Mouse (Mus musculus) limb, embryonic 13.5 days (tissue): ENCODE data around the gene Ufd1. TPM values are rescaled to one million over a fixed set of nuclear protein-coding genes. Genes with fewer than 3 reads are reported as not detected.
"Not testable (repeated sequence)": the region's sequence is repeated elsewhere in the genome, so short reads cannot be mapped to it uniquely, and the experiment has no call there.

Source experiments
- ATAC-seq: fragments of 200-750 bp; cut with Nextera tagmentation; 2 replicates; pipeline ENCODE4 v1.8.0; 2017; ENCODE audit warnings: low read depth, moderate number of reproducible peaks, moderate TSS enrichment; ENCODE audit not compliant: low FRiP score
- H3K27ac ChIP-seq: fragments of 300-500 bp; sonication (generic); 2 replicates; pipeline ENCODE4 v1.5.1; 2015; ENCODE audit warnings: inconsistent platforms, mild to moderate bottlenecking, moderate library complexity
- H3K27me3 ChIP-seq: fragments of 300-500 bp; sonication (generic); 2 replicates; pipeline ENCODE4 v1.6.1; 2015; ENCODE audit warnings: mild to moderate bottlenecking, inconsistent platforms
- H3K36me3 ChIP-seq: fragments of 300-500 bp; sonication (generic); 2 replicates; pipeline ENCODE4 v1.6.1; 2015; ENCODE audit warnings: inconsistent platforms, mild to moderate bottlenecking, moderate library complexity
- H3K4me1 ChIP-seq: fragments of 300-500 bp; sonication (generic); 2 replicates; pipeline ENCODE4 v1.6.1; 2015; ENCODE audit warnings: inconsistent platforms
- H3K4me2 ChIP-seq: fragments of 300-500 bp; sonication (generic); replicated peaks from 2 replicates; pipeline ENCODE4 v1.6.1; 2015; ENCODE audit warnings: inconsistent platforms, mild to moderate bottlenecking, moderate library complexity
- H3K4me3 ChIP-seq: fragments of 300-500 bp; sonication (generic); 2 replicates; pipeline ENCODE4 v1.5.1; 2015; ENCODE audit warnings: moderate library complexity, mild to moderate bottlenecking, inconsistent platforms
- H3K9ac ChIP-seq: fragments of 300-500 bp; sonication (generic); 2 replicates; pipeline ENCODE4 v1.6.1; 2015; ENCODE audit warnings: mild to moderate bottlenecking, inconsistent platforms
- H3K9me3 ChIP-seq: fragments of 300-500 bp; sonication (generic); 2 replicates; pipeline ENCODE4 v1.6.1; 2016; ENCODE audit warnings: inconsistent platforms
- WGBS: fragments of 180-500 bp; shearing (Covaris S2); methylation state at CpG from one replicate; pipeline ENCODE4 v1.1.7; 2015; 5-methylcytosine and 5-hydroxymethylcytosine counted together
- polyA plus RNA-seq: library from polyadenylated mRNA; unstranded; fragments of >200 nt; fragmentation: Nextera tagmentation; extraction: Ambion mirVana; gene quantifications from 2 replicates; pipeline ENCODE4 v1.2.1, GENCODE M21; 2015

Gene Ufd1
- polyA plus RNA-seq, 1 experiment from 2014 or later, result 117 TPM

DNA sequence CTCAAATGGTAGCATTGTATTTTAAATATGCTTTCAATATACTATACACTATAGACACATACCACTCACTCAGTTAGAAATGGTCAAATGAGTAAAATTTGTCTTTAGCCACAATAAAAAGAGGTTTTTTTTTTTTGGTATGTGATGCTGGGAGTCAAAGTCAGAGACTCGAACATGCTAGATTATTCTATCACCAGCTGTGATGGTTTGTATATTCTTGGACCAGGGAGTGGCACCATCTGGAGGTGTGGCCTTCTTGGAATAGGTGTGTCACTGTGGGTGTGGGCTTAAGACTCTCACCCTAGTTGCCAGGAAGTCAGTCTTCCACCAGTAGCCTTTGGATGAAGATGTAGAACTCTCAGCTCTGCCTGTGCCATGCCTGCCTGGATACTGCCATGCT is 58.9 kb downstream of the Ufd1 start:
- 87% methylated on average over 1 of the region's 1 CpGs for WGBS
- H3K27me3 ChIP-seq, H3K4me3 ChIP-seq, H3K9ac ChIP-seq, H3K27ac ChIP-seq, ATAC-seq, H3K4me2 ChIP-seq, H3K4me1 ChIP-seq, H3K9me3 ChIP-seq: not testable (repeated sequence)
- peaks cover 47% of the 10 kb centered on the region for H3K36me3 ChIP-seq

GRCm38 (mm10) chr16:18876091-18876441 is 64.5 kb downstream of the Ufd1 start:
- Histone ChIP-seq H3K4me1 (peaks cover 11% of the 10 kb centered on the region), H3K27ac (peak overlapping the region; percentile 94), H3K9ac (peak overlapping the region; percentile 94), H3K27me3 (no peaks in the 10 kb centered on the region), H3K9me3 (no peaks in the 10 kb centered on the region), H3K36me3 (peaks cover 51% of the 10 kb centered on the region), H3K4me3 (peak overlapping the region; percentile 92), H3K4me2 (peak overlapping the region; percentile 83)
- no peak for ATAC-seq
- WGBS, result under 1% methylated on average over 17 of the region's 17 CpGs

DNA sequence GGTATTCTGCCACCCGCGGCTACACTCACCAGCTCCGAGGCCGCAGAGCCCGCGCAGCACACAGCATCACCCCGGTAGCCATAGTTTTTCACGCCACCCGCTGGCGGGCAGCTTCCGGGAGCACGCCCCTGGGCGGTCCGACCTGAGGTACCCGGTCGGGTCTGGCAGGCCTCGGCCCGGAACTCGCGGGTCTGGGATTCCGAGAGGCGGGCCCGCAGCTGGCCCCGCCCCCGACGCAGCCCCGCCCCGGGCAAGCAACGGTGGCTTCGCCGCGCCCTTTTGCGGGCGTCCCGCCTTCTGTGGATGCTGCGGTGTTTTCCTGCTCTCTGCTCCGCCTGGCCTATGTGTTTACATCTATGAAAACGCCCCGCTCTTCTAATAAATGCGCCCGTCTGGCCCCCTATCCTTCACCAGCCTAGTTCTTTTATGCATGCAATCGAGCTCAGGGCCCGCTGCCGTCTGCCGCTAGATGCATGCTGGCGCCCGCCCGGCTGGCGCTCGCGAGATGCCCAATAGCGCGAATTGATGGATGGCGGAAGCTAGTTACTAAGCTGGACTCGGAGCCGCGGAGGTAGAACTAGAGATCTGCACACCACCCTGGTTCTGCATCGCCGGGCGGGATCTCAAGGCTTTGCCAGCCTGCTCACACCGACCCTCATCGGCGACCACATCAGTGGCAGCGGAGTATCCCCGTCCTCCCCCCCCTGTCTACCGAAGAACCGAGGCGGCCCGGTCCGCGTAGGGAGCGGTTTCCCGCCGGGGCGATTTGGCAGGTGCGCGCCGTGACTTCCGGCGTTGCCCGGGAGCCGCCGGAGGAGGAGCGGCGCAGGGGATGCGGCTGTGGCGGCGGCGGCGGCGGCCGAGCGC is 65.1 kb downstream of the Ufd1 start, which contains the start of the genes Mrpl40 and Hira:
Mrpl40 (minus strand) TSS at position 421 of the 867 bp plus-strand sequence.
Hira (plus strand) TSS at position 596 of the 867 bp plus-strand sequence.
- H3K27ac ChIP-seq, result peak within 1 kb of the TSS; percentile 94
- no peaks in the 10 kb centered on the region for H3K9me3 ChIP-seq
- no peaks in the 10 kb centered on the region for H3K27me3 ChIP-seq
- peak; percentile 93 for ATAC-seq
- H3K4me3 ChIP-seq, result peak within 1 kb of the TSS; percentile 92
- peaks cover 51% of the 10 kb centered on the region for H3K36me3 ChIP-seq
- peak within 1 kb of the TSS; percentile 83 for H3K4me2 ChIP-seq
- H3K4me1 ChIP-seq, result peaks cover 11% of the 10 kb centered on the region
- under 1% methylated on average over 88 of the region's 93 CpGs for WGBS
- peak within 1 kb of the TSS; percentile 94 for H3K9ac ChIP-seq

- Histone ChIP-seq H3K9ac (peak overlapping the region; percentile 94), H3K9me3 (no peaks in the 10 kb centered on the region), H3K4me3 (peak overlapping the region; percentile 92), H3K4me1 (peaks cover 11% of the 10 kb centered on the region), H3K4me2 (peak overlapping the region; percentile 83), H3K27ac (peak overlapping the region; percentile 94), H3K36me3 (peaks cover 47% of the 10 kb centered on the region), H3K27me3 (no peaks in the 10 kb centered on the region)
- peak; percentile 15 for ATAC-seq
- under 1% methylated on average over 41 of the region's 43 CpGs for WGBS
These were observed 66.0 kb downstream of the Ufd1 start for GRCm38 (mm10) chr16:18877386-18878090.

DNA sequence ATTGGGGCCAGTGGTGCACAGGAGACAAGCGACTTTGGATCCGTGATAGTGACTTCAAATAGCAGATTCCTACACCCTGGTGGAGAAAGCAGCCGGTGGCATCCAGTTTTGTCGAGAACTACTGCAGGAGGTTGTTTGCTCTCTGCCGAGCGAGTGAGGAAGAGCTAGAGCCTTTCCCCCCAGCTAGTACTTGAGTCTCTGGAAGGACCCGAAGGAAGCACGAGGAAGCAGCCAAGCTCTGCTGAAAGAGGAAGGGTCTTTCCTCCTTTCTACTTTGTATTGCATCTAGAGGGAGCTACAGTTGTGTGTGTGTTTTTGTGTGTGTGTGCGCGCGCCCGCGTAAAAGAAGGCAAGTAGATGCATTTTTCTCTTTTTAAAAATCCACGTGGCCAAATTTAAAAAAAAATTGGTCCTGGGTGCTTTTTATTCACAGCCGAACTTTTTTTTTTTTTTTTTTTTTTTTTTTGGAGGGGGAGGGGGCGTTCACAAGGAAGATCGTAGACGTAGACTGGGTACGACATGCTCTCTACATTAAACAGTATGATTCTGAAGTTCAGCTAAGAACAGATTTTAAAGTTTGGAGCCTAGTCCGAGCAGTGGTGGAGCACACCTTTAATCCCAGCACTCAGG is 66.6 kb downstream of the Ufd1 start:
- Histone ChIP-seq H3K9me3 (no peaks in the 10 kb centered on the region), H3K9ac (peak overlapping the region; percentile 94), H3K4me3 (peak overlapping the region; percentile 92), H3K36me3 (peaks cover 41% of the 10 kb centered on the region), H3K27ac (peak overlapping the region; percentile 94), H3K27me3 (no peaks in the 10 kb centered on the region), H3K4me2 (peak overlapping the region; percentile 83), H3K4me1 (peaks cover 11% of the 10 kb centered on the region)
- ATAC-seq, result no peak
- 34% methylated on average over 20 of the region's 20 CpGs for WGBS

- H3K9me3 ChIP-seq, result no peaks in the 10 kb centered on the region
- no peak for ATAC-seq
- H3K9ac ChIP-seq, result no peak overlapping the region
- H3K4me2 ChIP-seq, result no peak overlapping the region
- no peak overlapping the region for H3K27ac ChIP-seq
- peaks cover 41% of the 10 kb centered on the region for H3K36me3 ChIP-seq
- no peaks in the 10 kb centered on the region for H3K27me3 ChIP-seq
- no peaks in the 10 kb centered on the region for H3K4me1 ChIP-seq
- no peak overlapping the region for H3K4me3 ChIP-seq
These were observed 72.5 kb downstream of the Ufd1 start for GRCm38 (mm10) chr16:18884044-18884443.

Other genes with a start within 250 kb of the Ufd1 start
- 5.5 and 6.0 TPM in 2 replicates for gene Tbx1, start 221.1 kb upstream of the Ufd1 start, polyA plus RNA-seq
- 2.6 and 3.6 TPM in 2 replicates for gene Gp1bb, start 189.4 kb upstream of the Ufd1 start, polyA plus RNA-seq
- gene Gm49601, start 185.4 kb upstream of the Ufd1 start, polyA plus RNA-seq, result 5.9 and 6.0 TPM in 2 replicates
- gene Sept5, start 181.8 kb upstream of the Ufd1 start, polyA plus RNA-seq, result 37.0 and 41.7 TPM in 2 replicates
- gene Cldn5, start 34.9 kb upstream of the Ufd1 start, polyA plus RNA-seq, result 22.4 and 27.0 TPM in 2 replicates
- 45.3 and 46.8 TPM in 2 replicates for gene Cdc45, start 208 bp downstream of the Ufd1 start, polyA plus RNA-seq
- 43.8 and 46.2 TPM in 2 replicates for gene 2510002D24Rik, start 24.8 kb downstream of the Ufd1 start, polyA plus RNA-seq
- gene Gm28539, start 24.8 kb downstream of the Ufd1 start, polyA plus RNA-seq, result not detected in 2 replicates
- gene Mrpl40, start 65.1 kb downstream of the Ufd1 start, polyA plus RNA-seq, result 104 and 105 TPM in 2 replicates
- 18.9 TPM in 2 replicates for gene Hira, start 65.3 kb downstream of the Ufd1 start, polyA plus RNA-seq